Comparison of ENCODE assay signal across 10 mouse cellular contexts in genomic region chr2:173250411-173250810, GRCm38 (mm10). TPM values are rescaled to one million over a fixed set of nuclear protein-coding genes. Genes with fewer than 3 reads are reported as not detected.
A peak's percentile ranks its signal among the peaks of the same experiment; 100 is the strongest.
DNase-seq lines count a peak whose midpoint lies in the region; ATAC-seq and TF ChIP-seq lines count a peak whose summit lies in the region.
"Had no signal": no experiment of that assay in that cellular context is flagged by ENCODE, and none has a peak within 500 bp of the region (broad histone marks: within the 10 kb centered on the region; RNA-seq: fewer than 3 reads in every experiment).

No protein-coding gene starts in this region.

- H3K4me1 ChIP-seq in hindbrain, embryonic 13.5 days (replicated peaks): peaks cover 96% of the 10 kb centered on the region
- peaks cover 38% of the 10 kb centered on the region for H3K4me1 ChIP-seq in hindbrain, postnatal 0 days (ENCODE audit: insufficient read depth, low read length)
- peaks cover 96% of the 10 kb centered on the region for H3K4me1 ChIP-seq in heart, embryonic 15.5 days (replicated peaks)
- peaks cover 96% of the 10 kb centered on the region for H3K4me1 ChIP-seq in lung, embryonic 15.5 days

- 0 out of 2 replicates have a peak overlapping the region, but pooled peaks have one; percentile 30 for H3K27ac ChIP-seq in hindbrain, embryonic 13.5 days
- H3K27ac ChIP-seq in hindbrain, postnatal 0 days: no peak overlapping the region
- H3K27ac ChIP-seq in heart, embryonic 15.5 days: peak overlapping the region; percentile 72
- H3K27ac ChIP-seq in lung, embryonic 15.5 days: peak overlapping the region; percentile 66

- no peak overlapping the region for H3K9ac ChIP-seq in hindbrain, embryonic 13.5 days
- no peak overlapping the region for H3K9ac ChIP-seq in hindbrain, postnatal 0 days (replicated peaks; ENCODE audit: low read length)
- peak overlapping the region; percentile 2; the same call in 1 of the 2 replicates for H3K9ac ChIP-seq in heart, embryonic 15.5 days
- H3K9ac ChIP-seq in lung, embryonic 15.5 days: no peak overlapping the region

- TF ChIP-seq CTCF in hindbrain, postnatal 0 days (IDR thresholded peaks at IDR 0.05; ENCODE audit: low read depth): no peak

- no peak for DNase-seq in hindbrain, postnatal 0 days (ENCODE audit: low spot score)
- DNase-seq in embryo, embryonic 10.5 days (ENCODE audit: low spot score): no peak
- no peak for DNase-seq in layer of hippocampus, postnatal 10 days (ENCODE audit: low spot score in 2 of 2)
- DNase-seq in gastrocnemius, postnatal 10 days: no peak
- DNase-seq: cerebellum, adult 9-11 months had no signal

- no peaks in the 10 kb centered on the region for H3K27me3 ChIP-seq in hindbrain, embryonic 13.5 days
- H3K27me3 ChIP-seq in hindbrain, postnatal 0 days (ENCODE audit: insufficient read depth, low read length): no peaks in the 10 kb centered on the region
- no peaks in the 10 kb centered on the region for H3K27me3 ChIP-seq in heart, embryonic 15.5 days
- H3K27me3 ChIP-seq in lung, embryonic 15.5 days: no peaks in the 10 kb centered on the region

- no peak for ATAC-seq in hindbrain, embryonic 13.5 days (ENCODE audit: low FRiP score)
- no peak for ATAC-seq in hindbrain, postnatal 0 days
- peak; percentile 34; the same call in 1 of the 2 replicates for ATAC-seq in common myeloid progenitor, adult 5-6 weeks (replicated peaks; ENCODE audit: low read depth, poor library complexity, severe bottlenecking)
- peak; percentile 25; the same call in 1 of the 2 replicates for ATAC-seq in heart, embryonic 15.5 days (replicated peaks; ENCODE audit: insufficient number of reproducible peaks, insufficient read depth, low FRiP score, low read depth)
- peak; percentile 25; the same call in 1 of the 2 replicates for ATAC-seq in lung, embryonic 15.5 days (ENCODE audit: borderline replicate concordance, extremely low read depth, low FRiP score, low TSS enrichment)

- H3K4me2 ChIP-seq in hindbrain, embryonic 13.5 days: no peak overlapping the region
- H3K4me2 ChIP-seq in hindbrain, postnatal 0 days (ENCODE audit: low read depth, low read length): no peak overlapping the region
- H3K4me2 ChIP-seq in heart, embryonic 15.5 days: peak overlapping the region; percentile 27
- H3K4me2 ChIP-seq in lung, embryonic 15.5 days: no peak overlapping the region

- H3K36me3 ChIP-seq in hindbrain, embryonic 13.5 days: no peaks in the 10 kb centered on the region
- H3K36me3 ChIP-seq in hindbrain, postnatal 0 days (ENCODE audit: insufficient read depth, low read length): no peaks in the 10 kb centered on the region
- H3K36me3 ChIP-seq in heart, embryonic 15.5 days: no peaks in the 10 kb centered on the region
- no peaks in the 10 kb centered on the region for H3K36me3 ChIP-seq in lung, embryonic 15.5 days

- WGBS in hindbrain, embryonic 13.5 days: 18% methylated on average over 2 of the region's 2 CpGs
- 37% methylated on average over 2 of the region's 2 CpGs for WGBS in hindbrain, postnatal 0 days
- 20% methylated on average over 2 of the region's 2 CpGs for WGBS in heart, embryonic 15.5 days
- WGBS in lung, embryonic 15.5 days: 12% methylated on average over 2 of the region's 2 CpGs

- no peaks in the 10 kb centered on the region for H3K9me3 ChIP-seq in hindbrain, embryonic 13.5 days
- H3K9me3 ChIP-seq in hindbrain, postnatal 0 days (ENCODE audit: low read length): no peaks in the 10 kb centered on the region
- no peaks in the 10 kb centered on the region for H3K9me3 ChIP-seq in heart, embryonic 15.5 days (replicated peaks)
- no peaks in the 10 kb centered on the region for H3K9me3 ChIP-seq in lung, embryonic 15.5 days

- H3K4me3 ChIP-seq in hindbrain, embryonic 13.5 days: no peak overlapping the region
- H3K4me3 ChIP-seq in hindbrain, postnatal 0 days (ENCODE audit: low read length): no peak overlapping the region
- H3K4me3 ChIP-seq in heart, embryonic 15.5 days: no peak overlapping the region
- no peak overlapping the region for H3K4me3 ChIP-seq in lung, embryonic 15.5 days

RNA-seq across cellular contexts. Expression of gene Pmepa1, which starts 25.9 kb away (rescaled TPM):
- 4.7 and 5.2 TPM in 2 replicates for polyA plus RNA-seq in hindbrain, embryonic 13.5 days (2015; fragmentation: Nextera tagmentation; extraction: Ambion mirVana)
- total RNA-seq in hindbrain, postnatal 0 days (2014; rRNA removed): 7.7 and 16.0 TPM in 2 replicates
- polyA plus RNA-seq in hindbrain, postnatal 0 days (2015; fragmentation: Nextera tagmentation; extraction: Ambion mirVana): 2.6 and 3.0 TPM in 2 replicates
- 0.18 TPM in 1 of 2 replicates, not detected in the other for total RNA-seq in common myeloid progenitor, adult 5-6 weeks (2017)
- 4.6 and 5.1 TPM in 2 replicates for polyA plus RNA-seq in heart, embryonic 15.5 days (2015; fragmentation: Nextera tagmentation; extraction: Ambion mirVana)
- 7.3 and 7.7 TPM in 2 replicates for polyA plus RNA-seq in lung, embryonic 15.5 days (2015; fragmentation: Nextera tagmentation; extraction: Ambion mirVana)
- total RNA-seq in layer of hippocampus, postnatal 10 days (2021): 10 to 100 TPM; 30.4 to 31.6 TPM
- 10 to 100 TPM; 15.8 to 19.8 TPM for total RNA-seq in gastrocnemius, postnatal 10 days (2021)

RNA-seq across cellular contexts. Expression of gene Zbp1, which starts 31.7 kb away (rescaled TPM):
- 0.16 and 0.29 TPM in 2 replicates for polyA plus RNA-seq in hindbrain, embryonic 13.5 days (2015; fragmentation: Nextera tagmentation; extraction: Ambion mirVana)
- not detected in 2 replicates for total RNA-seq in hindbrain, postnatal 0 days (2014; rRNA removed)
- 0.58 and 0.68 TPM in 2 replicates for polyA plus RNA-seq in hindbrain, postnatal 0 days (2015; fragmentation: Nextera tagmentation; extraction: Ambion mirVana)
- total RNA-seq in common myeloid progenitor, adult 5-6 weeks (2017): 0.15 and 6.0 TPM in 2 replicates
- 0.68 and 2.3 TPM in 2 replicates for polyA plus RNA-seq in heart, embryonic 15.5 days (2015; fragmentation: Nextera tagmentation; extraction: Ambion mirVana)
- polyA plus RNA-seq in lung, embryonic 15.5 days (2015; fragmentation: Nextera tagmentation; extraction: Ambion mirVana): 0.43 and 0.95 TPM in 2 replicates
- not detected for total RNA-seq in layer of hippocampus, postnatal 10 days (2021)
- total RNA-seq in gastrocnemius, postnatal 10 days (2021): under 1 TPM in 1 of 2 experiments, not detected in 1; 0.09 TPM
- total RNA-seq: left cerebral cortex, postnatal 25 days had no signal

Comparison
In these comparisons a context has a peak if more than half of its experiments do, and no peak if none do; other contexts are left out.
1. ATAC-seq: peak in common myeloid progenitor, adult 5-6 weeks (single experiment), heart, embryonic 15.5 days (single experiment) and lung, embryonic 15.5 days (single experiment); none in hindbrain, embryonic 13.5 days (single experiment) and hindbrain, postnatal 0 days (single experiment).